Mouse (Mus musculus): Measurements from ENCODE around the gene Mpnd.
"Not testable (repeated sequence)": the region's sequence is repeated elsewhere in the genome, so short reads cannot be mapped to it uniquely, and the experiment has no call there.

Mpnd gene

GRCm38 (mm10) chr17:56038583-56039261 lies 33.2 kb downstream of the Mpnd start:
- DNase-seq, result no peak

- no peak for DNase-seq
Measured at GRCm38 (mm10) chr17:56039345-56039744, 33.8 kb downstream of the Mpnd start.

- peak; percentile 98 for DNase-seq
Measured at GRCm38 (mm10) chr17:56040030-56040856, 34.7 kb downstream of the Mpnd start, which contains the start of gene Chaf1a. Chaf1a (plus strand) TSS chr17:56040439.

GRCm38 (mm10) chr17:56040857-56041163 lies 35.3 kb downstream of the Mpnd start:
- DNase-seq, result no peak

GRCm38 (mm10) chr17:56051369-56051768 lies 45.9 kb downstream of the Mpnd start:
- DNase-seq, result no peak

- DNase-seq, result no peak
Measured at GRCm38 (mm10) chr17:56054938-56055337, 49.4 kb downstream of the Mpnd start.

GRCm38 (mm10) chr17:56055945-56056678 lies 50.6 kb downstream of the Mpnd start:
- DNase-seq, result no peak

GRCm38 (mm10) chr17:56057381-56058120 lies 52.0 kb downstream of the Mpnd start:
- no peak for DNase-seq

GRCm38 (mm10) chr17:56062081-56062480 lies 56.6 kb downstream of the Mpnd start:
- no peak for DNase-seq

GRCm38 (mm10) chr17:56065715-56066114 lies 60.2 kb downstream of the Mpnd start:
- not testable (repeated sequence) for DNase-seq
